Mouse (Mus musculus) embryo, embryonic 10.5 days (tissue): Measurements from ENCODE around the gene Zc3h4.

Source experiments
- DNase-seq: peaks from one replicate; pipeline ENCODE4 v3.0.0-alpha.2; 2015; ENCODE audit warnings: low spot score

Gene Zc3h4

DNA sequence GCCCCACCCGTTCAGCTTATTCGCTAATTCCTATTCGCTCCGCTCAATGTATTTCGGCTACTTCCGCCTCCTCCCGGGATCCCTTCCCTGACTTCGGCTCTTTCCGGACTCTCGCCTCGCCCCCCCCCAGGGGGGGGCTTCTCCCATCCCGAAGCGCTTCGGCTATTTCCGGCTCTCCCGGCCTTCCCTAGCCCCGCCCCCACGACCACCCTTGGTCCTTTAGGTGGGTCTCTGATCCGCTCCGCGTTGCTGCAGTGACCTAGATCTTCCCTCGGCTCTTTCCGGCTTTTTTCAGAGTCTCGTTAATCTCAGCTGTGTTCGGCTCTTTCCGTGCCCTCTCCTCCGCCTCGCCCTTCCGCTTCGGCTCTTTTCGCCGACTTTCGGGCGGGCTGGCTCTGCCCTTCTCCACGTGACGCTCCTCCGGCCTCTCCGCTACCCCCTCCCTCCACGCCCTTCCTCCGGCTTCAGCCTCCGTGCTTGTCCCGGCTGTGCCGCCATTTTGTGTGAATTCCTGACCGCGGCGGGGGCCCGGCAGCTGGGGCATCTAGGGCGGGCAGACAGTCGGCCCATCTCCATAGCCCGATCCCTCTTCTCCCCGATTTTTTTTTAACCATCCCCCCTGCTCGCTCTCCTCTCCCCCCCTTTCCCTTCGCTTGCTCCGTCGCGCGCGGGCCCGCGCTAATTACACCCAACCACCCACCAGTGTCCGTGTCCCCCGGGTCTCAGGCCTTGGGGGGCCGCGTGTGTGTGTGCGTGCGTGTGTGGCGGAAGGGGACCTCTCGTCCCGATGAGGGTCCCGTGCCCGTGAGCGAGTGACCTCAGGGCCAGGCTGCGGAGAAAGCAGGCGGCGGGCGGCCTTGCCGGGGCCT is 656 bp upstream of the Zc3h4 start:
- peak; percentile 100 for DNase-seq

GRCm38 (mm10) chr7:16401991-16402431 is 1.3 kb downstream of the Zc3h4 start:
- peak; percentile 64 for DNase-seq

DNA sequence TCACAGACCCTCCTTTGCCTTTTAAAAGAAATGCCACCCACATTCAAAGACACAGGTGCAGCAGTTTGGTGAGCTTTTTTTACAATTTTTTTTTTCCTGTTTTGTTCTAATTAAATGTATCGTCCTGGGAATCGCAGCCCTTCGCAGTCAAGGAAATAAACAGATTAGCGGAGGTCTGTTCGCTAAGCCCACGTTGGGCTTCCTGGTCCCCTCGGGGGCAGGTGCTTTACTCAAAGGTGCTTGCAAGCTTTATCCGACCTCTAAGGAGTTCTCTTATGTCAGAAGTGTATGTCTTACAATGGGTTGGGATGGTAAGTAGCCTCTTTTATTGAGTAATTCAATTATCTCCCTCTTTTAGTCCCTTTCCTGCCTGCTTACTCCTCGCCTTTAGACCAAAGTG is 1.7 kb downstream of the Zc3h4 start:
- no peak for DNase-seq

DNA sequence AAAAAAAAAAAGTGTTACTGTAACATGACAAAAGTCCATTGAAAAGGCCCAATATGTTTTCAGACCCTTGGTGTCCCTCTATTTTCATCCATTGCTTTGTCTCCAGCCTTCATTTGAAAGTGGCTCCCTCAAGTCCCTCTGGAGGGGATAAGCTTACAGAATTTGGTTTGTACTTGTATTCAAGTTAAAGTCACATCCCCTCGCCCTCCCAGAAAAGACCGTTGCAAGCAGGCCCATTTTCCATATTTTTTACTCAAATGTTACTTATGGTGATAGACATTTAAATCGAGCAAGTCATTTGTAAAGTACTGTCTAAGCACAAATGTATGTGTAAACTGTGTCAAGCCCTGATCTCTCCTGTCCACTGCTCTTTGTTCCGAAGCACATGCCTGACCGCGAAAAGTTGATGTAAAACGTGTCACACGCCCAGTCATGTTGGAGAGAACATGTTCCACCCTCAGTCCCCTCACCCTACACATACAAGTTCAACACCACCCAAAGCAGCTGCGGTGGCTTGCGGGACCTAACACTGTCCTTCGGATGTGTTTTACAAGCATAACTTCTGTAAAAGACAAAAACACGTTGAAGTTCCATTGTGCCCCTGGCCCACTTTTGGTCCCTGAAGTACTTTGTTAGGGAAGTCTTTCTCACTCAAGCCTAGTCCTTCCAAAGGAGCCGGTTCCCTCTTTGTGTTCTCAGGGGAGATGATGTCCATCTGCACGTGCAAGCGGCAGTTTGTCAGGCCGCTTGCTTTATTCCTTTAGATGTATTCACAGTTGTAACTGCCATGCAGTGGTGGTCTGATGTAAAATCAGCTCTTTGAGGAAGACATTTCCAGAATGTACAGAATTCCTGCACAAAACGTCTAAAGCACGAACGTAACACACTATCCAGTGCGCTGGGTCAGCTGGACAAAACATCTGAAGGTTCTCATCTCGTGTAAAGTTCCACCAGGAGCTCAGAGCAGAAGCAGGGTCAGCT is 2.5 kb downstream of the Zc3h4 start:
- peak; percentile 66 for DNase-seq

- no peak for DNase-seq
These were observed 3.8 kb downstream of the Zc3h4 start for GRCm38 (mm10) chr7:16404315-16405072.

DNA sequence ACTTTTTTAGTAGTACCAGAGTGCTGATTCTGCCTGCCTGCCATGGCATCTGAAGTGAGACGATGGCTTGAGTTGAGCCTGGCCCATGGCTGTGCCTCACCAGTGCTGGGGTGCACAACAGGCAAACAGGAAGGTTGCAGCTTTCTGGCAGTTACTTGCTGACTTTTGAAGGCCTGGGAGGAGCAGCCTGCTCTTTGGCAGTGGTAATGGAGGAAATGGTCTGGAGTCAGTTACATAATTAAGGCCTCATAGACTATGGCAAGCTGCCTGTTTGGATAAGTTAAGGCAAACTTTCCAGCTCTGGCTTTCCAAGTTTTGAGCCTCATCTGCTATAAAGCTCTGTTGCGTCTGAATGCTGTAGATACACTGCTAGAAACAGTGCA is 4.4 kb downstream of the Zc3h4 start:
- no peak for DNase-seq

- DNase-seq: no peak
These were observed 5.0 kb downstream of the Zc3h4 start for GRCm38 (mm10) chr7:16405516-16406351.

GRCm38 (mm10) chr7:16406978-16407377 is 6.3 kb downstream of the Zc3h4 start:
- DNase-seq: no peak

- no peak for DNase-seq
These were observed 10.4 kb downstream of the Zc3h4 start for GRCm38 (mm10) chr7:16411100-16411499.

DNA sequence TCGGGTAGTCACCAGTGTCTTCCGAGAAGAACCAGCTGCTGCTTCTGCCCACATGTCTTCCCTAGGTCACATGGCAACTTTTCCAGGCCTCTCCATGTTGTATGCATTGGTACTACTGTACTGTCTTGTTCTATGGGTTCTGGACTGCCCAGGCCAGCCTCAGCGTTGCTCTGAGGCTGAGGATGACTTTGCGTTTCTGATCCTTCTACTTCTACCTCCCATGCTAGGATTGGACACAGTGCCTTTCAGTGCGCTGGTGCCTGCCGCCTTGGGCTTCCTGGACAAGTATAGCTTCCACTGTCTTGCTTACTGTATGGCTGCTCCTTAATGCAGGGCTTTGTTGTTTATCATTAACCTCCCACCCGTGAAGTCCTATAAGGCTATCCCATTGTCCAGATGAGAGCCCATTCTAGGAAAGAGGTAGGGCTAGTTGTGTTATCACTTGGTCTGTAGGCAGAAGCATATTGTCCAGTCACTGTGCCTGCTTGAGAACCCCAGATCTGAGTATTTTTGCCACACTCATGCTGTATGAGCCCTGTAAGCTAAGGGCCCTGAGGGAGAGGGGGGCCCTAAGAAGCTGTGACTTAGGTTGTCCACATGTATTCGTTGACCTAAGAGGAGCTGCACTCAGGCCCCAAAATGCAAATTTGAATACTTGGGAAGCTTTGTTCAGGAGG is 11.6 kb downstream of the Zc3h4 start:
- DNase-seq: no peak

GRCm38 (mm10) chr7:16412930-16413329 is 12.2 kb downstream of the Zc3h4 start:
- no peak for DNase-seq

DNA sequence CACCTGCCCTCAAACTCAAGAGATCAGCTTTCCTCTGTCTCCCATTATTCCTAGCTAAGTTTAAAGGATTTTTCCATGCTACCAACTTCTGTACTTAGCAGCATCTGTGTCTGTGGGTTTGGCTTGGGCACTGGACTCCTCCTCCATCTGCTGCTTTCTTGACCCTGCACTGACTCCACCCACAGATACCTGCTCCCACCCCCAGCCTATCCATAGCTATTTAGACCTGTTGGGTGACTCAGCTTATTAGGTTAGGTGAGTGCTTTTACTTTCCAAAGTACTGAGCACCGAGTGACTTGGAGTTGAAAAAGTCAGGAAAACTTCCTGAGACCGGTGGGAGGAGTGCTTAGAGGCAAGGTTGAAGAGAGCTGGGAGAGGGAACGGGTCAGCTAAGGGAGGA is 14.7 kb downstream of the Zc3h4 start:
- DNase-seq: no peak

- no peak for DNase-seq
These were observed 16.5 kb downstream of the Zc3h4 start for GRCm38 (mm10) chr7:16417141-16417771.

- DNase-seq: no peak
These were observed 18.0 kb downstream of the Zc3h4 start for GRCm38 (mm10) chr7:16418713-16419112.

GRCm38 (mm10) chr7:16420493-16421118 is 19.9 kb downstream of the Zc3h4 start:
- no peak for DNase-seq

DNA sequence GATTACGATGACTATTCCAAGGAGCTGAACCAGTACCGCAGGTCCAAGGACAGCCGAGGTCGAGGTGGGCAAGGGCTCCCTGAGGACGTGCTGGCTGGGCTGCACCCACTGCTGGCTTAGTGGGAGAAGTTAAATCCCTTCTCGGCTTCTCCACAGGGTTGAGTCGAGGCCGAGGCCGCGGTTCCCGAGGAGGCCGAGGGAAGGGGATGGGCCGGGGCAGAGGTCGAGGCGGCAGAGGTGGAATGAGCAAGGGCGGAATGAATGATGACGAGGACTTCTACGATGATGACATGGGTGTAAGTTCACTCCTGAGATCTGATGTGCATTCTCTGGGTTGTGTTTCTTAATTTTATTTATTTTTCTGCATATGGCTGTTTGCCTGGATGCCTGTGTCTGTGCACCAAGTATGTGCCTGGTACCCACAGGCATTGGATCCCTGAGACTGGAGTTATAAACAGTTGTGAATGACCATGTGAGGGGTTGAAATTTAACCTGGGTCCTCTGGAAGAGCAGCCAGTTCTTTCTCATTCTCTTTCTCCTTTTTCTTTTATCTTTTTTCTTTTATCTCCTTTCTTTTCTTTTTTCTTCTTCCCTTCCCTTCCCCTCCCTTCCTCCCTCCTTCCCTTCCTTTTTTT is 21.6 kb downstream of the Zc3h4 start:
- DNase-seq: no peak

- no peak for DNase-seq
These were observed 23.0 kb downstream of the Zc3h4 start for GRCm38 (mm10) chr7:16423731-16424130.

GRCm38 (mm10) chr7:16425721-16426120 is 25.0 kb downstream of the Zc3h4 start:
- no peak for DNase-seq

- DNase-seq: peak; percentile 84
These were observed 25.5 kb downstream of the Zc3h4 start for GRCm38 (mm10) chr7:16426129-16426729.
